In genomic region chr10:20492216-20492964, GRCm38 (mm10) we compare ENCODE assay signal across 12 mouse cellular contexts.
A peak's percentile ranks its signal among the peaks of the same experiment; 100 is the strongest.
DNase-seq lines count a peak whose midpoint lies in the region; ATAC-seq and TF ChIP-seq lines count a peak whose summit lies in the region.
"Had no signal": no experiment of that assay in that cellular context is flagged by ENCODE, and none has a peak within 500 bp of the region (broad histone marks: within the 10 kb centered on the region; RNA-seq: fewer than 3 reads in every experiment).

No protein-coding gene starts in this region.

- DNase-seq in kidney, adult 9 months, result peak; percentile 35
- DNase-seq in kidney, adult 8-10 months, result no peak
- DNase-seq in right cerebral cortex, adult 2 months (ENCODE audit: low spot score in 2 of 2), result peak; percentile 4 to 8
- DNase-seq in right cerebral cortex, postnatal 25 days, result no peak
- no peak for DNase-seq in embryo, embryonic 10 days (ENCODE audit: low spot score)
- no peak for DNase-seq in left cerebral cortex, postnatal 4 days
- DNase-seq: cerebellum, adult 11 months; gastrocnemius, postnatal 36 days; kidney, postnatal 25 days had no signal

- no peak for TF ChIP-seq CTCF in small intestine, adult 2 months (IDR thresholded peaks at IDR 0.05; ENCODE audit: extremely low read depth, insufficient read length, insufficient replicate concordance, low read depth, low read length)

- H3K4me2 ChIP-seq in heart, embryonic 14.5 days (ENCODE audit: low read length), result peak overlapping the region; percentile 36; the same call in 1 of the 2 replicates
- H3K4me2 ChIP-seq: liver, embryonic 11.5 days had no signal

- H3K4me1 ChIP-seq in heart, embryonic 14.5 days (ENCODE audit: control insufficient read depth in 2 of 2, insufficient read depth in 2 of 2, low read length in 2 of 2), result peaks cover 15 to 42% of the 10 kb centered on the region in 2 experiments
- 0 out of 2 replicates have a peak, but pooled peaks cover 3% of the 10 kb centered on the region for H3K4me1 ChIP-seq in small intestine, adult 2 months (ENCODE audit: control insufficient read depth, insufficient read depth, insufficient read length, low read length)

- peak; percentile 38; the same call in 1 of the 2 replicates for ATAC-seq in heart, embryonic 14.5 days (ENCODE audit: insufficient number of reproducible peaks, insufficient read depth, low FRiP score, low read depth)

- peak overlapping the region; percentile 73 to 76 for H3K27ac ChIP-seq in heart, embryonic 14.5 days (replicated peaks in 1 of 2; ENCODE audit: control insufficient read depth in 1 of 2, insufficient read depth in 1 of 2, low read depth in 2 of 2, low read length in 2 of 2)
- peak overlapping the region; percentile 77 for H3K27ac ChIP-seq in small intestine, adult 2 months (ENCODE audit: insufficient read depth, low read depth, low read length)

- H3K36me3 ChIP-seq in heart, embryonic 14.5 days (ENCODE audit: control insufficient read depth, insufficient read depth, low read length), result no peaks in the 10 kb centered on the region
- no peaks in the 10 kb centered on the region for H3K36me3 ChIP-seq in small intestine, adult 2 months (ENCODE audit: control insufficient read depth, insufficient read depth, low read length)

- H3K9me3 ChIP-seq in heart, embryonic 14.5 days (ENCODE audit: control insufficient read depth, low read length), result no peaks in the 10 kb centered on the region

- TF ChIP-seq POLR2A in small intestine, adult 2 months (IDR thresholded peaks at IDR 0.05; ENCODE audit: low read depth, low read length), result no peak

- no peaks in the 10 kb centered on the region for H3K27me3 ChIP-seq in heart, embryonic 14.5 days (ENCODE audit: control insufficient read depth, insufficient read depth, low read length)
- H3K27me3 ChIP-seq in small intestine, adult 2 months (ENCODE audit: control insufficient read depth, insufficient read depth, low read length), result no peaks in the 10 kb centered on the region

- intact Hi-C loops in left cerebral cortex, postnatal 4 days (cut with DNase I), result no loop called here

- 32% methylated on average over 11 of the region's 11 CpGs for WGBS in heart, embryonic 14.5 days
- 75% methylated on average over 11 of the region's 11 CpGs for WGBS in small intestine, adult 2 months

- no peak overlapping the region for H3K4me3 ChIP-seq in heart, embryonic 14.5 days (ENCODE audit: control insufficient read depth in 1 of 2, insufficient read depth in 1 of 2, low read depth in 1 of 2, low read length in 2 of 2)
- H3K4me3 ChIP-seq in small intestine, adult 2 months (ENCODE audit: low read depth, low read length), result no peak overlapping the region

- H3K9ac ChIP-seq in heart, embryonic 14.5 days (ENCODE audit: low read length), result no peak overlapping the region; the same call in 1 of the 2 replicates

Comparison
In these comparisons a context has a peak if more than half of its experiments do, and no peak if none do; other contexts are left out.
1. DNase-seq: peak in kidney, adult 9 months (single experiment) and right cerebral cortex, adult 2 months (2 of 2); none in kidney, adult 8-10 months (0 of 2), right cerebral cortex, postnatal 25 days (single experiment), embryo, embryonic 10 days (single experiment) and left cerebral cortex, postnatal 4 days (single experiment).